Mouse (Mus musculus): Measurements from ENCODE around the gene Dcp1b. TPM values are rescaled to one million over a fixed set of nuclear protein-coding genes. Genes with fewer than 3 reads are reported as not detected.

Dcp1b gene
- polyA plus RNA-seq, 1 experiment from 2014 or later = 9.4 TPM

- no peak for TF ChIP-seq CTCF (IDR thresholded peaks at IDR 0.05; ENCODE audit: low read depth)
- H3K36me3 ChIP-seq (ENCODE audit: insufficient read depth, low read length) = no peaks in the 10 kb centered on the region
- H3K27me3 ChIP-seq (ENCODE audit: insufficient read depth, low read length) = no peaks in the 10 kb centered on the region
- no peak overlapping the region for H3K27ac ChIP-seq
- H3K4me1 ChIP-seq (replicated peaks; ENCODE audit: insufficient read depth, low read length) = no peaks in the 10 kb centered on the region
- 60% methylated on average over 13 of the region's 13 CpGs for whole genome bisulfite sequencing
- DNase-seq (ENCODE audit: low spot score) = no peak
- no peak overlapping the region for H3K4me3 ChIP-seq (replicated peaks; ENCODE audit: low read depth, low read length)
- H3K4me2 ChIP-seq (ENCODE audit: low read length) = no peak overlapping the region
- no peaks in the 10 kb centered on the region for H3K9me3 ChIP-seq (replicated peaks; ENCODE audit: low read length)
- no peak overlapping the region for H3K9ac ChIP-seq (ENCODE audit: low read depth, low read length)
- ATAC-seq (replicated peaks; ENCODE audit: low FRiP score, low read depth) = no peak
Measured at GRCm38 (mm10) chr6:119224451-119225195, 49.6 kb downstream of the Dcp1b start.

GRCm38 (mm10) chr6:119225226-119225625, 50.2 kb downstream of the Dcp1b start:
- H3K27ac ChIP-seq = no peak overlapping the region
- no peak overlapping the region for H3K9ac ChIP-seq (ENCODE audit: low read depth, low read length)
- H3K9me3 ChIP-seq (replicated peaks; ENCODE audit: low read length) = no peaks in the 10 kb centered on the region
- TF ChIP-seq CTCF (IDR thresholded peaks at IDR 0.05; ENCODE audit: low read depth) = no peak
- no peaks in the 10 kb centered on the region for H3K27me3 ChIP-seq (ENCODE audit: insufficient read depth, low read length)
- H3K4me2 ChIP-seq (ENCODE audit: low read length) = no peak overlapping the region
- DNase-seq (ENCODE audit: low spot score) (no peak), ATAC-seq (replicated peaks; ENCODE audit: low FRiP score, low read depth) (no peak)
- no peaks in the 10 kb centered on the region for H3K4me1 ChIP-seq (replicated peaks; ENCODE audit: insufficient read depth, low read length)
- 76% methylated on average over 12 of the region's 12 CpGs for WGBS
- no peak overlapping the region for H3K4me3 ChIP-seq (replicated peaks; ENCODE audit: low read depth, low read length)
- no peaks in the 10 kb centered on the region for H3K36me3 ChIP-seq (ENCODE audit: insufficient read depth, low read length)

- Histone ChIP-seq H3K9ac (ENCODE audit: low read depth, low read length) (no peak overlapping the region), H3K36me3 (ENCODE audit: insufficient read depth, low read length) (no peaks in the 10 kb centered on the region), H3K27me3 (ENCODE audit: insufficient read depth, low read length) (no peaks in the 10 kb centered on the region), H3K27ac (no peak overlapping the region), H3K9me3 (replicated peaks; ENCODE audit: low read length) (no peaks in the 10 kb centered on the region), H3K4me2 (ENCODE audit: low read length) (no peak overlapping the region), H3K4me3 (replicated peaks; ENCODE audit: low read depth, low read length) (no peak overlapping the region), H3K4me1 (replicated peaks; ENCODE audit: insufficient read depth, low read length) (no peaks in the 10 kb centered on the region)
- ATAC-seq (replicated peaks; ENCODE audit: low FRiP score, low read depth) = no peak
- WGBS = 82% methylated on average over 6 of the region's 6 CpGs
- DNase-seq (ENCODE audit: low spot score) = no peak
- TF ChIP-seq CTCF (IDR thresholded peaks at IDR 0.05; ENCODE audit: low read depth) = no peak
Measured at GRCm38 (mm10) chr6:119225731-119226130, 50.7 kb downstream of the Dcp1b start.

- H3K4me1 ChIP-seq (replicated peaks; ENCODE audit: insufficient read depth, low read length) = no peaks in the 10 kb centered on the region
- WGBS = 85% methylated on average over 8 of the region's 8 CpGs
- H3K9ac ChIP-seq (ENCODE audit: low read depth, low read length) = no peak overlapping the region
- no peaks in the 10 kb centered on the region for H3K36me3 ChIP-seq (ENCODE audit: insufficient read depth, low read length)
- ATAC-seq (replicated peaks; ENCODE audit: low FRiP score, low read depth) (no peak), DNase-seq (ENCODE audit: low spot score) (no peak)
- no peak for TF ChIP-seq CTCF (IDR thresholded peaks at IDR 0.05; ENCODE audit: low read depth)
- H3K4me3 ChIP-seq (replicated peaks; ENCODE audit: low read depth, low read length) = no peak overlapping the region
- no peaks in the 10 kb centered on the region for H3K27me3 ChIP-seq (ENCODE audit: insufficient read depth, low read length)
- no peaks in the 10 kb centered on the region for H3K9me3 ChIP-seq (replicated peaks; ENCODE audit: low read length)
- H3K27ac ChIP-seq = no peak overlapping the region
- H3K4me2 ChIP-seq (ENCODE audit: low read length) = no peak overlapping the region
Measured at GRCm38 (mm10) chr6:119227001-119227400, 51.9 kb downstream of the Dcp1b start.

GRCm38 (mm10) chr6:119228861-119229603, 54.0 kb downstream of the Dcp1b start:
- H3K36me3 ChIP-seq (ENCODE audit: insufficient read depth, low read length) = no peaks in the 10 kb centered on the region
- no peaks in the 10 kb centered on the region for H3K27me3 ChIP-seq (ENCODE audit: insufficient read depth, low read length)
- 71% methylated on average over 11 of the region's 11 CpGs for WGBS
- no peak for ATAC-seq (replicated peaks; ENCODE audit: low FRiP score, low read depth)
- no peak overlapping the region for H3K4me3 ChIP-seq (replicated peaks; ENCODE audit: low read depth, low read length)
- H3K9me3 ChIP-seq (replicated peaks; ENCODE audit: low read length) = no peaks in the 10 kb centered on the region
- no peak for DNase-seq (ENCODE audit: low spot score)
- no peak overlapping the region for H3K4me2 ChIP-seq (ENCODE audit: low read length)
- no peaks in the 10 kb centered on the region for H3K4me1 ChIP-seq (replicated peaks; ENCODE audit: insufficient read depth, low read length)
- no peak overlapping the region for H3K27ac ChIP-seq
- no peak overlapping the region for H3K9ac ChIP-seq (ENCODE audit: low read depth, low read length)
- no peak for TF ChIP-seq CTCF (IDR thresholded peaks at IDR 0.05; ENCODE audit: low read depth)

GRCm38 (mm10) chr6:119233066-119233465, 58.0 kb downstream of the Dcp1b start:
- Histone ChIP-seq H3K9ac (ENCODE audit: low read depth, low read length) (no peak overlapping the region), H3K4me2 (ENCODE audit: low read length) (no peak overlapping the region), H3K9me3 (replicated peaks; ENCODE audit: low read length) (no peaks in the 10 kb centered on the region), H3K4me3 (replicated peaks; ENCODE audit: low read depth, low read length) (no peak overlapping the region), H3K27me3 (ENCODE audit: insufficient read depth, low read length) (no peaks in the 10 kb centered on the region), H3K27ac (no peak overlapping the region), H3K4me1 (replicated peaks; ENCODE audit: insufficient read depth, low read length) (no peaks in the 10 kb centered on the region), H3K36me3 (ENCODE audit: insufficient read depth, low read length) (no peaks in the 10 kb centered on the region)
- peak; percentile 75 for DNase-seq (ENCODE audit: low spot score)
- WGBS = 15% methylated on average over 3 of the region's 3 CpGs
- no peak for ATAC-seq (replicated peaks; ENCODE audit: low FRiP score, low read depth)
- TF ChIP-seq CTCF (IDR thresholded peaks at IDR 0.05; ENCODE audit: low read depth) = no peak
